Mouse (Mus musculus) CD4-positive, CD25-positive, alpha-beta regulatory T cell, adult 4 months (primary cell): ENCODE data around the gene Dppa1. TPM values are rescaled to one million over a fixed set of nuclear protein-coding genes. Genes with fewer than 3 reads are reported as not detected.

ENCODE experiments used
- polyA plus RNA-seq, 2 experiments: library from polyadenylated mRNA; unstranded; fragments of 100-300 nt; shearing (Covaris generic); gene quantifications; one replicate each; pipeline ENCODE4 v1.2.1; 2017

Gene Dppa1
- polyA plus RNA-seq, 2 experiments from 2014 or later = not detected

Other genes with a start within 250 kb of the Dppa1 start
- 100 to 1,000 TPM; 152 to 211 TPM for gene Itk, start 239.7 kb downstream of the Dppa1 start, polyA plus RNA-seq
- gene Fam71b, start 232.7 kb downstream of the Dppa1 start, polyA plus RNA-seq = under 1 TPM in 1 of 2 experiments, not detected in 1; 0.28 TPM
- 10 to 100 TPM; 32.6 to 42.0 TPM for gene Med7, start 192.3 kb downstream of the Dppa1 start, polyA plus RNA-seq
- 1 to 10 TPM; 2.8 to 3.3 TPM for gene Havcr2, start 174.3 kb downstream of the Dppa1 start, polyA plus RNA-seq
- gene Gm12169, start 105.0 kb downstream of the Dppa1 start, polyA plus RNA-seq = 1 to 10 TPM; 1.2 to 1.9 TPM
- gene BC053393, start 57.7 kb downstream of the Dppa1 start, polyA plus RNA-seq = not detected
- under 1 TPM in 1 of 2 experiments, not detected in 1; 0.20 TPM for gene Timd2, start 77.8 kb upstream of the Dppa1 start, polyA plus RNA-seq
- under 1 TPM in 1 of 2 experiments, not detected in 1; 0.22 TPM for gene Havcr1, start 105.8 kb upstream of the Dppa1 start, polyA plus RNA-seq
- gene Timd4, start 181.5 kb upstream of the Dppa1 start, polyA plus RNA-seq = not detected